Mouse (Mus musculus) heart, postnatal 4 days (tissue): ENCODE measurements at regions not wholly inside any gene's neighbourhood (a gene's known extent, or its start where the extent isn't known, plus 50 kb on each side); places are given as distances from the start of the nearest gene placed in this dataset.
A peak's percentile ranks its signal among the peaks of the same experiment; 100 is the strongest.

Source experiments
- DNase-seq: peaks from one replicate; pipeline ENCODE4 v3.0.0; 2021

- no peak for DNase-seq
These were observed 282.2 kb upstream of the Xrcc4 start for GRCm38 (mm10) chr13:90371415-90372150.

GRCm38 (mm10) chr13:90370746-90371414, 281.5 kb upstream of the Xrcc4 start:
- DNase-seq, result no peak

GRCm38 (mm10) chr13:90364518-90365027, 275.2 kb upstream of the Xrcc4 start:
- DNase-seq, result no peak

DNA sequence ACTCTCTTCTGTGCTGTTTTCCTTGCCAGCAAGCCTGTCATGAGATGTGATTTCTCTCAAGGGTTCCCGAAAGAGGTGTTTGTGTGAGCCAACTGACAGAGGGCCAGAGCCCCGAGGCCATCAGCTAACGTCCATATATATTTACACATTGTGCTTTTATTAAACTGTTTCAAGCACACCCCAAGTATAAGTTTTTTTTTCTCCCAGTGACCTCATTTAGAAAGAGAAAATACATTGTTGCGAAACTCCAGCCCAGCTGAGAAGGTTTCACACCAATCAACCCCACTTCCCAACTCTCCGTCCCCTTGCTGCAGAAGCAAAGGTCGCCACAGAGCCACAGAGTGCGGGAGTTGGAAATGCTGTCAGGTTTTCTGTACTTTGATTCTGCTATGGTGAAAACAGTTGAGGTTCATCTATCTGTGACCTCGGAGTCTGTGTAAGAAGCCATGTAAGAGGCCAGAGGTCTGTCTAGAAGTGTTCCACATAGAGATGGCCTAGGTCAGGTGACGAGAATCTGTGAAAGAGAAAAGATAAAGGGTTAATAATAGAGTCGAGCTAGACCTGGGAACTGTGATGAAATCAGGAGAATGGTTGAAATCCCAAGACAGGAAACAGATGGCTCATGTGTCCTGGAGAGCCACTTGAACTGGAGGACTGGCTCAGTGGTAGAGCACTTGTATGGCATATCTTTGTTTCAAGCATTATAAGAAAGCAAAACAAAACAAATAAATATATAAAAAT, 270.6 kb upstream of the Xrcc4 start:
- DNase-seq, result peak; percentile 55

DNA sequence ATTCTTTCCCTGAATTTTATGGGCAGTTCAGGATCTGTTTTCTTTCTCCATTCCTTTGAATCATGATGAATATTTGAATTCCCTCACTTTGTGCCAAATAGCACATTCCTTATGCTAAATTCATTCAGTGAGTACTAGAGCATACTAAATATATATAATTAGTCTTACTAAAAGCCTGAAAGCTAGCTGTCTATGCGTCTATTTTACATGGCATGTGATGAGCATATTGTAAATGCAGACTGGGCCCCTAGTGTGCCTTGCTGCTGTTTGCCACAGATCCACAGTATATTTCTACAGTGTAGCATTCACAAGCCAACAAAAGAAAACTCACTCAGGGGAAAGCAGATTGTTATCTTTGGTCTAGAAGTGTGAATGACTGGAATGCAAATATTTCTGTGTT, 268.7 kb upstream of the Xrcc4 start:
- no peak for DNase-seq

- no peak for DNase-seq
These were observed 266.2 kb upstream of the Xrcc4 start for GRCm38 (mm10) chr13:90355602-90356001.

- no peak for DNase-seq
These were observed 253.4 kb upstream of the Xrcc4 start for GRCm38 (mm10) chr13:90342823-90343222.

GRCm38 (mm10) chr13:90341597-90342212, 252.3 kb upstream of the Xrcc4 start:
- no peak for DNase-seq

DNA sequence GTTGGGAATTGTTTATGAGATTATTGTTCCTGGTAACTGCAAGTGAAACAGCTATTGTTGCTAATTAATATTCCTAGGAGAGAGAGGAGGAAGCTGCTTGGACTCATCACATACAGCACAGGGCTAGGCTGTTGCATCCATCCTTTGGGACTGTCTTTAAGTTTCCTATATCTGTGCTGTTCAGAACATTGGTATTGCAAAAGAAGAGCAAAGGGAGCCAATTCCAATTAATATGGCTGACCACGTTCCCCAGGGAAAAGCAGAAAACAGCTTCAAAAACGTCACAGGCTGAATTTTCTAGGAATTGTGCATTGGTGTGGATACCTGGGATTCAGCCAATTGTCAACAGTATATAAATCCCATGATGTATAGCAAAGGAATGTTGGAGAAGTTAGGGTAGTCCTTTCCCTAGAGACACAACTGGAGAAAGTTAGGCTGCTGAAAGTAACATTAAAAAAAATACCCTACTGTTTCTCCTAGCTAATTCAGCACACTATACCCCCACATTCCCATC, 251.3 kb upstream of the Xrcc4 start:
- DNase-seq, result no peak

- DNase-seq, result no peak
These were observed 248.2 kb upstream of the Xrcc4 start for GRCm38 (mm10) chr13:90337591-90337990.

DNA sequence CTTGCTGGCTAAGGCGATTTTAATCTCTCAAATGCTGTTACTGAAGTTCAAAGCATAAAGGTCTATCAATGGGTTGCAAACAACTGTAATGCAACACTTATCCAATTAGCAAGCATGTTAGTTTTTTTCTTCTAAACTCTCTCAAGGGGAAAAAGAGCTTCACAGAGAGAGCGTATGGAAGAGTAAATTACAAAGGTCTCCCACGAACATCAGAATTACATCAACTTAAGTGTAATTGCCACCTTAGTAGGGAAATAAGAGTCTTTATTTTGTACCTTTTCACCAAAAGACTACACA, 246.3 kb upstream of the Xrcc4 start:
- DNase-seq, result no peak

- no peak for DNase-seq
These were observed 245.7 kb upstream of the Xrcc4 start for GRCm38 (mm10) chr13:90334934-90335740.

DNA sequence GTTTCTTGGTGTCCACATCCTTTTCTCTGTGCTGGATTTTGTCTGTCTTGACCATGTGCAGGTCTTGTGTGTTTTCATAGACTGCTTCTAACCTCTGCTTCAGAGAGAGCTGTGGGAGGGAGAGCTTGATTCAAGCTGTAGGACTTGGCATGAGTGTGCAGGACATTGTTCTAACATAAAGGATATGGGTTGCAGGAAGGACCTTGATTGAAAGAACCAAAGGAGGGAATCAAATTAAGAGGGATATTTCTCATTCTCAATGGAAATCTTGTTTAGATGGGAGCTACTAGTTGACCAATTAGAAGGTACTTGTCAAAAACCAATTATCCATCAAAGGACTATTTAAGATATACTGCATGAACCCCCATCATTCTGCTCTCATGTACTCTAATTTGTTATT, 244.9 kb upstream of the Xrcc4 start:
- no peak for DNase-seq

- DNase-seq, result no peak
These were observed 235.8 kb upstream of the Xrcc4 start for GRCm38 (mm10) chr13:90325226-90325625.

DNA sequence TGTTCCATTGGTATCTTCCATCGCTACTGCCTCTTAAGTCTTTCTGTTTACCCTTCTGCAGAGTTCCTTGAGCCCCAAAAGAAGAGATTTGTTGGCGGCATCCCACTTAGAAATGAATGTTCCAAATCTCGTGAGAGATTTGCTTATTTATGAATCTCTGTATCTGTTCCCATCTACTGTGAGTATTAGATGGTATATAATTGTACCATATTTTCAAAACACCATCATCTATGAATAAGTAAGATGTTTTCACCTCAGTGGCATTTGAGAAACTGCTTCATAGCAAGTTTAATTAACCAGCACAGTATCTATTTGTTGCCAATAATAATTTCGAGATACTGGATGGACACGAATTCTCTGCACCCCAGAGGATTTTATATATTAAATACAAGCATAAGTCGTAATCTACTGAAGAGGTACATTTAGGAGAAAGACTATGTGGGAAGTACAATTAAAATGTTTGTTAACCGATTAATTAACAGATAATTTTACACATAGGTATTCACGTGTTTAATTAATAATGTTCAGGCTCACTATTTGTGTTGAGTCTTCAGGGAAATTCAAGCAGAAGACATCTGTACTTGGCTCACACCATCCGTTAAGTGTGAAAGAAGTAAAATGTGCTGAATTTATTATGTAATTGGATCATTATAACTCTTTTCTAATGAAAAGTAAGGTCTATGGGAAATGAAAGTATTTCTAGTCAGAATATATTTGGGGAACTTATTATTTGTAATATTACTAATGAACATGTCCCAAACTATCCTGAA, 224.0 kb upstream of the Xrcc4 start:
- no peak for DNase-seq

- DNase-seq, result no peak
These were observed 221.1 kb upstream of the Xrcc4 start for GRCm38 (mm10) chr13:90310482-90310881.

DNA sequence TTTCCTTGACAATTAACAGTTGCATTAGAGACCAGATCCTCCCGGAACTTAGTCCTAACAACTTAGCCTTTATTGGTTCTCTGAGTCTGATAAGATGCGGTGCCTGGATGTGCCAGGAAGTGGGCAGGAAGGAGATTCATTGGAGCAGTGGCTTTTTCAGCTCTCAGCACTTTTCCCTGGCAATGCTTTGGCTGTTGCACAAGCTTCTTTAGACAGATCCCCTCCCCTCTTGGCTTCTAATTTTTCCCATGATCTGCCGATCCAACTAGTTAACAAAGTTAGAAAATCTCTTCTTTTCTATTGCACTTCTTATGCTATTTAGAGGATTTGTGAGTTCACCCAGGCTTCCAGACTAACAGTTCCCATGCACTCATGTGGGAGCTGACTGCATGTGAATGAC, 211.1 kb upstream of the Xrcc4 start:
- DNase-seq, result no peak

GRCm38 (mm10) chr13:90294648-90295007, 205.2 kb upstream of the Xrcc4 start:
- DNase-seq, result no peak

GRCm38 (mm10) chr13:90293697-90294647, 204.6 kb upstream of the Xrcc4 start:
- no peak for DNase-seq

- no peak for DNase-seq
These were observed 203.5 kb upstream of the Xrcc4 start for GRCm38 (mm10) chr13:90292905-90293304.
